Mouse (Mus musculus) right cerebral cortex, adult 2 months (tissue): Measurements from ENCODE around the gene Pitpnm1.

Experiments
- DNase-seq, 2 experiments: peaks; one replicate each; pipeline ENCODE4 v3.0.0; 2021 to 2022; ENCODE audit warnings: low spot score in 2 of 2

Gene Pitpnm1

DNA sequence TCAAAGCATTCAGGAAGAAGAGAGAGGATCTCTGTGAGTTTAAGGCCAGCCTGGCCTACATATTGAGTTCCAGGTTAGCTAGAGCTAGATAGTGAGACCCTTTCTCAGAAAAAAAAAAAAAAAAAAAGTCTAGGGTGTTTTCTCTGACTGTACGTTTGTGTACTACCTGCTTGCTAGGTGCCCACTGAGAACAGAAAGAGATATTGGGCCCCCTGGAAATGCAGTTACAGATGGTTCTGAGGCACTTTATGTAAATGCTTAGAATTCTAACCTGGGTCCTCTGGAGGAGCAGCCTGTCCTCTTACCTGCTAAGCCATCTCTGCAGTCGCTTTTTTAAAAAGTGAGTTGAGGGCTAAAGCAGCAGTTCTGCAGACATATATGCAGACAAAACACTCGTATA is 4.0 kb upstream of the Pitpnm1 start:
- DNase-seq: no peak

- peak; percentile 100 for DNase-seq
These were observed 3.0 kb upstream of the Pitpnm1 start, which contains the start of gene Cdk2ap2 for GRCm38 (mm10) chr19:4096642-4097440. Cdk2ap2 (plus strand) TSS chr19:4097182.

DNA sequence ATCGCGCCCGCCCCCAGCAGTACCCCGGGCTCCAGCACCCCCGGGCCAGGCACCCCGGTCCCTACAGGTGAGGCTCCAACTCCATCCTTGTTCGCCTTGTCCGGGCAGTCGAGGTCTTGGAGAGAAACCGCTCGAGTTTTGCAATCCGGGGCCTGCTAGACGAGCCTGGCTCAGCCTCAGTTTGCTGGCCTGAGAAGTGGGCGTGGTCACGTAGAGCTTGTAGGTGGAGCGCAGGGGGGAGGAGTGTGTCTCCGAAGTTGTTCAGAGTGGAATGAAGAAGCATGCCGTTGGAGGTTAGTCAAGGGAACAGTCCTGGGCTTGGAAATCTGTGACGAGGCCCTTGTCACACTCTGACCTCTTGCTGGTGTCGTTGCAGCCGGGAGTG is 2.4 kb upstream of the Pitpnm1 start:
- no peak for DNase-seq

- DNase-seq: no peak
These were observed 1.4 kb upstream of the Pitpnm1 start for GRCm38 (mm10) chr19:4098426-4098825.

DNA sequence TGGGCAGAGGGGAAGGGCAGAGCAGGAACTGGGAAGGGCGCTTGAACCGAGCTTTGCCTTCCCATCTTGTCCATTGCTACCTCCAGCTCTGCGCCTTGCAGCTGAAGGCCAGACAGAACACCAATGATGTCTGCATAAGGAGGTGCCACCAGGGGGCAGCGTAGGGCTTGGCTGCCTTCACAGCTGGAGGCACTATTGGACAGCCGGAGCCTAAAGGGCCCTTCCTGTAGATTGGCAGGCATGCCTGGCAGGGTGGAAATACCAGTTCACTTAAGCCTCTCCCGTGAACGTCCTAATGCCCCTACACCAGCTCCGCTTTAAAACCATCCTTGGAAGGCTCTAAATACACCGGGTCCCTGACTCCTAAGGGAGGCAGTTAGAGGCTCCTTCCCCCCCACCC is 742 bp upstream of the Pitpnm1 start:
- peak; percentile 91 to 94 for DNase-seq

DNA sequence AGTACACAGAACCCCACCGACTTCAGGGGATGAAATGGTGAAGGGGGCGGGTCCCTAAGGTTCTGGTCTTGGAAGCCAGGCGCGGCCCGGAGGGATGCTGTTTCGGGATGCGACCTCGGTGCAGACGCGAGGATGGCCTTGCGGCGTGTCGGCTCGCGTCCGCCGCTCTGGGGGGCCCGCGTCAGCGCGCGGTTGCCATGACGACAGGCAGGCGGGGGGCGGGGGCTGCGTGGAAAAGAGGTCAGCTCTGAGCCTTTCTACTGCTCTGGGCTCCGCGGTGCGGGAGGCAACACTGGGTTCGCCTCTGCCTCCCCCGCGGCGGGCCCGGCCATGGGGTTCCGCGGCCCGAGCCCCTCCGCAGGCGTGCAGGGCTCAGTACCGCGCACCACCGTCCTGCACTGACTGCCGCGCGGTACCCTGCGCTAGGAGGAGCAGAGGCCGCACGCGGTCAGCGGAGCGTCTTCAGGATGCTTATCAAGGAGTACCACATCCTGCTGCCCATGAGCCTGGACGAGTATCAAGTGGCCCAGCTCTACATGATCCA is 992 bp downstream of the Pitpnm1 start:
- DNase-seq: peak; percentile 71 to 77

GRCm38 (mm10) chr19:4101466-4101865 is 1.7 kb downstream of the Pitpnm1 start:
- no peak for DNase-seq

- DNase-seq: no peak
These were observed 2.3 kb downstream of the Pitpnm1 start for GRCm38 (mm10) chr19:4102049-4102448.

- no peak for DNase-seq
These were observed 2.8 kb downstream of the Pitpnm1 start for GRCm38 (mm10) chr19:4102626-4103025.

DNA sequence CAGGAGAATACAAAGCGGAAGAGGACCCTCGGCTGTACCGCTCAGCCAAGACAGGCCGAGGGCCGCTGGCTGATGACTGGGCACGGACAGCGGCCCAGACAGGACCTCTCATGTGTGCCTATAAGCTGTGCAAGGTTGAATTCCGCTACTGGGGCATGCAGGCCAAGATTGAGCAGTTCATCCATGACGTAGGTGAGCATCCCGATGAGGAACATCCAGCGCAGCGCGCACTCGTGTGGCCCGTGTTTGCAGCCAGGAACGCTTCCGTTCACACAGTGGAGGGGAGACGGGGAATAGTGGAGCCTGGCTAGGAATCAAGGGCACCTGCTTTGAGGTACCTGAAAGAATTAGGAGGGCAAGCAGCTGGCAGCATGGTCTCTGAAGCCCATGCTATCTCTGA is 3.5 kb downstream of the Pitpnm1 start:
- no peak for DNase-seq

GRCm38 (mm10) chr19:4103792-4104191 is 4.0 kb downstream of the Pitpnm1 start:
- DNase-seq: no peak

GRCm38 (mm10) chr19:4104675-4105194 is 4.9 kb downstream of the Pitpnm1 start:
- DNase-seq: no peak

DNA sequence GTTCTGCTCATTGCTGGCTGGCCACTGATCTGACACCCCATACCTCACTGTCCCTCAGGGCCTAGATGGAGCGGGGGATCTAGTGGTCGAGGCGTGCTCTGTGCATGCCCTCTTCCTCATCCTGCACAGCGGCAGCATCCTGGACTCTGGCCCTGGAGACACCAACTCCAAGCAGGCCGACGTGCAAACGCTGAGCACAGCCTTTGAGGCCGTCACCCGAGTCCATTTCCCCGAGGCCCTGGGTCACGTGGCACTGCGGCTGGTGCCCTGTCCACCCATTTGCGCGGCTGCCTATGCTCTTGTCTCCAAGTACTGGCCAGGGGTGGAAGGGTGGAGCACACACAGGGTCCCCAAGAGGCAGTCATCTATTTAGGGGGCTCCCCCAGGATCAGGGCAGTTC is 6.9 kb downstream of the Pitpnm1 start:
- DNase-seq: no peak

DNA sequence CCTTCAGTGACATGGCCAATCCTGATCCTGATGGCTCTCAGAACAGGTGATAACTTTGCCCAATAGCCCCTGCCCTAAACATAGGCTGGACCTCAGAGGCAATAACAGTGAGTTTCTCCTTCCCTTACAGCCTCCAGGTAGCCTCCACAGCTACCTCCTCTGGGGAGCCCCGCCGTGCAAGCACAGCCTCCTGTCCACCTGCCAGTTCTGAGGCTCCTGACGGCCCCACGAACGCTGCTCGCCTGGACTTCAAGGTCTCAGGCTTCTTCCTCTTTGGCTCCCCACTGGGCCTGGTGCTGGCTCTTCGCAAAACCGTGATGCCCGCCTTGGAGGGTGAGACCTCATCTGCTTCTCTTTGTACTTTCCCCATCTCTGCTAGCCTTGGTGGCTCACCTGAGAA is 8.7 kb downstream of the Pitpnm1 start:
- DNase-seq: no peak

DNA sequence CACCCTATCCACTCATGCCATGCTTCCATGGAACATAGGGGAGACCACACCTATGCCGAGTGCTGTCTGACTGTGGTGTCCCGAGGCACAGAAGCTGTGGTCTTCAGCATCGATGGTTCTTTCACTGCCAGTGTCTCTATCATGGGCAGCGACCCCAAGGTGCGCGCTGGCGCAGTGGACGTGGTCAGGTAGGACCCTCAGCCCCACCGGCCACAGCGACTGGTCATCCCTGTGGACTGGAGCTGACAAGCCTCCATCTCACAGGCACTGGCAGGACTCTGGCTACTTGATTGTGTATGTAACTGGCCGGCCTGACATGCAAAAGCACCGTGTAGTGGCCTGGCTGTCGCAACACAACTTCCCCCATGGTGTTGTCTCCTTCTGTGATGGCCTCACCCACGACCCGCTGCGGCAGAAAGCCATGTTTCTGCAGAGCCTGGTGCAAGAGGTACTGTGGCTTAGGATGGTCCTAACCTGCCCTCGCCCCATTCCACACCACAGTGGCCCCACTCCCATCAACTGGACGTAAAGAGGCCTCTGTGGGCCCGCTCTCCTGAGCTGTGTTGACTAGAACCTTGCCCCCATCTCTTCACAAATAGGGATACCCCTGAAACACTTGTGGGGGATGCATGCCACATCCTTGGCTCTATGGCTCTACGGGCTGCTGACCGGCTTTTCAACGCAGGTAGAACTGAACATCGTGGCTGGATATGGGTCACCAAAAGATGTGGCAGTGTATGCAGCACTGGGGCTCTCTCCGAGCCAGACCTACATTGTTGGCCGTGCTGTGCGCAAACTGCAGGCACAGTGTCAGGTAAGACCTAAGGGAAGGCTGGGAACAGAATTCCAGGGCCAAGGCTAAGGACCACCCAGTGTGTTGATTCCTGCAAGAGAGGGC is 12.5 kb downstream of the Pitpnm1 start:
- DNase-seq: no peak

- peak; percentile 81 to 86 for DNase-seq
These were observed 13.5 kb downstream of the Pitpnm1 start for GRCm38 (mm10) chr19:4113186-4113805.

DNA sequence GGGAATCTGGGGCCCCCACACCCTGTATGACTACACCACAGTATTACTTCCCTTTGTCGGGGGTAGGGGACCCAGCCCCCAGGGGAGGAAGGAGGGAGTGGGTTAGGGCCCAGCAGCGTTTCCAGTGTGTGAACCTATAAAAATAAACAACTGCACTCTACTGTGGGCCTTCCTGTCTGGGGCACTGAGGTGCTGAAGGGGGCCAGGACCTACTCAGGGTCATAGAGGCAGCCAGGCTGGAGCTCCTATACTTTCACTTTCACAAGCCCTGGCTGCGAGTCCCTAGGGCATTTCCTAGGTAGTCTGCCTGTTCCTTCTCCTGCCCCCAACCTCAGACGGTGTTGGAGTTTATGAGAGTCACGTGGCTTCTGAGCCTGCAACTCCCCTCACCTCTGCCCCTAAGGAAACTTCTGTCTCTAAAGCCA is 14.0 kb downstream of the Pitpnm1 start:
- DNase-seq: no peak

DNA sequence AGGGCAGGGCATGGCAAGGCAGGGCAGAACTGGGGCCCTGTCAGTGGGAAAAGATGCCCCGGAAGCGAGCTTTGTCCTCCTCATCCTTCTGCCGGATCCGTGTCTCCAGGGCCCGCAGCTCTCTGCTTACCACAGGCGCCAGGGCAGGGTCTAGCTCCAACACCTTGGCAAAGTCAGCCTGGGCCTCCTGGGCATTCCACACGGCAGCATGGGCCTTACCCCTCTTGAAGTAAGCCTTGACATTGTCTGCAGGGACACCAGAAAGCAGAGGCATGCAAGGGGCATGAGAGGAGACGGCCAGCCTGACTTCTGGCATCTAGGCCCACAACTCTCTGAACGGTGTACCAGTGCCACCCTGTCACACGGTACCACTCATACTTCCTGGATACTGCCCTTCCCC is 14.8 kb downstream of the Pitpnm1 start:
- DNase-seq: no peak

DNA sequence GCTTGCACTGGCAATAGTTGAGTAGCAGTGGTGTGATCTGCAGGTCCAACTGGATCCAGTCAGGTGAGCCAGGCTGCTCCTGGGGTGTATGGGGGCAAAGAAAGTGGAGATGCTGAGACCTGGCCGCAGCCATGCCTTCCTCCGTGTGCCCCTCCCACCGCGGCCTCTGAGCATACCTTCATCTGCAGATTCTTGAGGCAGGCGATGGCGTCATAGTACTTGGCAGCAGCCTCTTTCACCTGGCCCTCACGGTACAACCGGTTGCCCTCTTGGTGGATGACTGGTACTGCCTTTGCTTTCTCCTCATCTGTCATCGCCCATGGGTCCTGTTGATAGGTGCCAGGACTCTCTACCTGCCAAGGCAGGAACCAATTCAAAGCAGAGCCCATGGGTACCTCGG is 15.3 kb downstream of the Pitpnm1 start:
- DNase-seq: no peak

- no peak for DNase-seq
These were observed 16.0 kb downstream of the Pitpnm1 start for GRCm38 (mm10) chr19:4115816-4116215.

DNA sequence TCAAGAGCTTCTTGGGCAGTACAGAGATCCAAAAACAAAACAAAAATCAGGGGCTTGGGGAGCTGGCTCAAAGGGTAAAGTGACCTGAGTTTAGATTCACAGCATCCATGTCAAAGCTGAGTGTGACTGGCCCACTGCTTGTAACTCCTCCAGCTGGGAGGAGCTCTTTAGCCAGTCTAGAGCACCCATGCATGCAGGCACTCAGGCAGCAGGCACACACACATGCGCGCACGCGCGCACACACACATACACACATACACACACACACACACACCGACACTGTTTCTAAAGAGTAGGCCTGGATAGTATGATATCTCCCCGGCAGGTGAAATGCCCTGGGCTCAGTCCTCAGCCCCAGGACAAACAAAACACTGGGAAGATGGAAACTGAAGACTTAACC is 17.2 kb downstream of the Pitpnm1 start:
- no peak for DNase-seq

GRCm38 (mm10) chr19:4118350-4118749 is 18.6 kb downstream of the Pitpnm1 start:
- no peak for DNase-seq
